Mouse (Mus musculus) heart, embryonic 15.5 days (tissue): ENCODE measurements around the gene Rps2. TPM values are rescaled to one million over a fixed set of nuclear protein-coding genes. Genes with fewer than 3 reads are reported as not detected.

Experiments used
- ATAC-seq: fragments of 200-750 bp; cut with Nextera tagmentation; replicated peaks from 2 replicates; pipeline ENCODE4 v1.8.0; 2017; ENCODE audit warnings: low read depth, moderate TSS enrichment; ENCODE audit not compliant: insufficient number of reproducible peaks, insufficient read depth, low FRiP score
- H3K27ac ChIP-seq: fragments of 300-500 bp; sonication (generic); 2 replicates; pipeline ENCODE4 v1.5.1; 2015; ENCODE audit warnings: mild to moderate bottlenecking, inconsistent platforms
- H3K27me3 ChIP-seq: fragments of 300-500 bp; sonication (generic); 2 replicates; pipeline ENCODE4 v1.6.1; 2015; ENCODE audit warnings: inconsistent platforms
- H3K36me3 ChIP-seq: fragments of 300-500 bp; sonication (generic); 2 replicates; pipeline ENCODE4 v1.6.1; 2015; ENCODE audit warnings: mild to moderate bottlenecking, inconsistent platforms
- H3K4me1 ChIP-seq: fragments of 300-500 bp; sonication (generic); replicated peaks from 2 replicates; pipeline ENCODE4 v1.6.1; 2015; ENCODE audit warnings: inconsistent platforms
- H3K4me2 ChIP-seq: fragments of 300-500 bp; sonication (generic); 2 replicates; pipeline ENCODE4 v1.6.1; 2015; ENCODE audit warnings: inconsistent platforms, mild to moderate bottlenecking, moderate library complexity
- H3K4me3 ChIP-seq: fragments of 300-500 bp; sonication (generic); 2 replicates; pipeline ENCODE4 v1.5.1; 2015; ENCODE audit warnings: mild to moderate bottlenecking, inconsistent platforms
- H3K9ac ChIP-seq: fragments of 300-500 bp; sonication (generic); 2 replicates; pipeline ENCODE4 v1.6.1; 2015; ENCODE audit warnings: mild to moderate bottlenecking, inconsistent platforms
- H3K9me3 ChIP-seq: fragments of 300-500 bp; sonication (generic); replicated peaks from 2 replicates; pipeline ENCODE4 v1.6.1; 2016; ENCODE audit warnings: inconsistent platforms
- WGBS: fragments of 180-500 bp; shearing (Covaris S2); methylation state at CpG from one replicate; pipeline ENCODE4 v1.1.7; 2015; ENCODE audit warnings: mixed read lengths; 5-methylcytosine and 5-hydroxymethylcytosine counted together
- polyA plus RNA-seq: library from polyadenylated mRNA; unstranded; fragments of >200 nt; fragmentation: Nextera tagmentation; extraction: Ambion mirVana; gene quantifications from 2 replicates; pipeline ENCODE4 v1.2.1, GENCODE M21; 2015

Gene Rps2
- polyA plus RNA-seq, 1 experiment from 2014 or later = 770 TPM

DNA sequence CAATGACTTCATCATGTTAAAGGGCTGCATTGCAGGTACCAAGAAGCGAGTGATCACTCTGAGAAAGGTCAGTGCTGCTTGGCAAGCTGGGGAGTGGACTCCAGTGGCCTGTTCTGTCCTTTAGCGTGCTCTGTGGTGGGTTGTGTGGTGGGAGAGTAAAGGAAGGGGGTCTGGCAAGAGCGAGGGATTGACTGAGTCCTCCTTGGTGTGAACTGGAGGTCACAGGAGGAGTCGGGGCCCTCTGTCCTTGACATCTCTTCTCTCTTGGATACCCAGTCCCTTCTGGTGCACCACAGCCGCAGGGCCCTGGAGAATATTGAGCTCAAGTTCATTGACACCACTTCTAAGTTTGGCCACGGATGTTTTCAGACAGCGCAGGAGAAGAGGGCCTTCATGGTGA lies 17.5 kb downstream of the Rps2 start:
- Histone ChIP-seq H3K4me2 (no peak overlapping the region), H3K27me3 (no peaks in the 10 kb centered on the region), H3K9me3 (no peaks in the 10 kb centered on the region), H3K4me3 (no peak overlapping the region), H3K36me3 (0 out of 2 replicates have a peak, but pooled peaks cover 5% of the 10 kb centered on the region), H3K9ac (no peak overlapping the region), H3K4me1 (peaks cover 31% of the 10 kb centered on the region), H3K27ac (no peak overlapping the region)
- ATAC-seq = no peak
- 87% methylated on average over 7 of the region's 7 CpGs for WGBS

DNA sequence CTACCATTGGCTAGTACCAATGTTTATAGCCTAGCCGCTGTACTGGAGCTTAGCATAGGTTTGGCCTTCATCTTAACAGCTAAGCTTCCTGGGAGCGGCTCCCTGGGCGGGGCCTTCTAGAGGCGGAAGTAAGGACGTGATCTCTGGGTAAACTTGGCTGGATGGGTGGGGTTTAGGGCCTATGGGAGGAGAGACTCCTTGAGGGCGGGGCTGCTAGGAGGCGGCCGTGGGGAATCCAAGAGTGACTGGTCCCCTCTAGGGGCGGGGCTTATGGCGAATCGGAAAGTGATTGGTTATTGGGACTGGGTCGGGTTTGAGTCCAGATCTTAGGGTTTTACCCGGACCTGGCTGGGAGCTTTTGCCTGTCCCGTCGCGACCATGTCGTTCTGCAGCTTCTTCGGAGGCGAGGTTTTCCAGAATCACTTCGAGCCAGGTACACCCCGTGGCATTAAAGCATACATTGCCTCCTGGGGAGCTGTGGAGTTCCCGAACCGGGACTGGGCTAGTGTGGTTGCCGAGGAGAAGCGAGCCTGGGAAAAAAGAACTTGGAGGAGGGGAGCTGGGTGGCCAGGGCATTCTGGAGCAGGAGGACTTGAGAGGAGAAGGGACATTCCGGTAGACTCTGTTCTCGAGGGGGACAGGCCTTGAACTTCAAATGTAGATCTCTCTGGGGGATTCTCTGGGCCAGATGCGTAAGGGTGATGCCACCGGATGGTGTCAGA lies 18.6 kb downstream of the Rps2 start, which contains the start of gene Msrb1:
TSS of gene Msrb1 (plus strand) at position 313 of the 722 bp plus-strand sequence.
- under 1% methylated on average over 29 of the region's 29 CpGs for WGBS

DNA sequence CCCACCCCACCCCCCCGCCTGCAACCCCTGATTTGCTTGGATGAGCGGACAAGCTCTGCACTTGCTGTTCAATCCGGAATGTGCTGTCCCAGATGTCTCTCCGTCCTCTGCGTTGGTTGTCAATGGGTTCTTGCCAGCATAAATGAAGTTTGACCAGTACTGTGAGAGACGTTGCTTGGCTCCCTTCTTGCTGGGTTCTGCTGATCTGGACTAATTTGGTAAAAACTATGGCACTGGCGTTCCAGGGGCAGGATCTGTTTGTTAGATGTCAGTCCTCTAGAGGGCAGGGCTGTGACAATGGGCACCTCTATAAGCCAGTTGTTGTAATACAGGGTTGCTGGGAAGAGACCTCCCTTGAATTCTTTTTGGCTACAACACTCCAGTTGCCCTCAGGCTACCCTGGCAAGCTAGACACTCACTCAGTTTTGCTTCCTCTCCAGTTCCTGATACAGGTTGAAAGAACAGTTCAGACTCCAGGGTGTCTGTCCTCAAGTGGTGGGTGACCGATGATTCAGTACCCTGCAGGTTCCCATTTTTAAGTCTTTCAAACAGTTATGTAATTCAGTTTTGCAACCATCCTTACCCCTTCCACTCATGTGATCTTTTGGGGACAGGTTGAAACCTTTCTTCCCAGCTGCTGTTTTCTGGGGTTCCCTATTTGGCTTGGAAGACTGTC lies 19.4 kb downstream of the Rps2 start:
- Histone ChIP-seq H3K4me2 (peak overlapping the region; percentile 75), H3K36me3 (0 out of 2 replicates have a peak, but pooled peaks cover 11% of the 10 kb centered on the region), H3K9ac (peak overlapping the region; percentile 58), H3K4me1 (peaks cover 23% of the 10 kb centered on the region), H3K9me3 (no peaks in the 10 kb centered on the region), H3K27ac (no peak overlapping the region), H3K27me3 (no peaks in the 10 kb centered on the region), H3K4me3 (peak overlapping the region; percentile 56)
- WGBS = 22% methylated on average over 8 of the region's 8 CpGs
- ATAC-seq = no peak

More for the DNA sequence above, 18.6 kb downstream of the Rps2 start, which contains the start of gene Msrb1:
- no peaks in the 10 kb centered on the region for H3K27me3 ChIP-seq
- peak; percentile 97 for ATAC-seq
- peak within 1 kb of the TSS; percentile 56 for H3K4me3 ChIP-seq
- peak within 1 kb of the TSS; percentile 67 for H3K27ac ChIP-seq
- H3K4me2 ChIP-seq = peak within 1 kb of the TSS; percentile 75
- H3K4me1 ChIP-seq = peaks cover 30% of the 10 kb centered on the region
- H3K9me3 ChIP-seq = no peaks in the 10 kb centered on the region
- 0 out of 2 replicates have a peak, but pooled peaks cover 11% of the 10 kb centered on the region for H3K36me3 ChIP-seq
- peak within 1 kb of the TSS; percentile 58 for H3K9ac ChIP-seq

DNA sequence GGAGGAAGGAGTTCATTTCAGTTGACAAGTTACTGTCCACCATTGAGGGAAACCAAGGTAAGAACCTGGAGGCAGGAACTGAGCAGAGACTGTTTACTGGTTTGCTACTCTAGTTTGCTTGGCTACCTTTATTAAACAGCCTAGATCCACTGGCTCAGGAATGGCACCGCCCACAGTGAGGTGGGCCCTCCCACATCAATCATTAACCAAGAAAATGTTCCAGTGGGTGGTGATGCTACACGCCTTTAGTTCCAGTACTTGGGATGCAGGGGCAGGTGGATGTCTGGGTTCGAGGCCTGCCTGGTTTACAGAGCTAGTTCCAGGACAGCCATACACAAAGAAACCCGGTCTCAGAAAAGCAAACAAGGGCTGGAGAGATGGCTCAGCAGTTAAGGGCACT lies 20.3 kb downstream of the Rps2 start:
- Histone ChIP-seq H3K36me3 (0 out of 2 replicates have a peak, but pooled peaks cover 11% of the 10 kb centered on the region), H3K9ac (no peak overlapping the region), H3K4me2 (no peak overlapping the region), H3K4me1 (peaks cover 16% of the 10 kb centered on the region), H3K27me3 (no peaks in the 10 kb centered on the region), H3K9me3 (no peaks in the 10 kb centered on the region), H3K4me3 (no peak overlapping the region), H3K27ac (no peak overlapping the region)
- no peak for ATAC-seq
- WGBS = 81% methylated on average over 4 of the region's 4 CpGs

DNA sequence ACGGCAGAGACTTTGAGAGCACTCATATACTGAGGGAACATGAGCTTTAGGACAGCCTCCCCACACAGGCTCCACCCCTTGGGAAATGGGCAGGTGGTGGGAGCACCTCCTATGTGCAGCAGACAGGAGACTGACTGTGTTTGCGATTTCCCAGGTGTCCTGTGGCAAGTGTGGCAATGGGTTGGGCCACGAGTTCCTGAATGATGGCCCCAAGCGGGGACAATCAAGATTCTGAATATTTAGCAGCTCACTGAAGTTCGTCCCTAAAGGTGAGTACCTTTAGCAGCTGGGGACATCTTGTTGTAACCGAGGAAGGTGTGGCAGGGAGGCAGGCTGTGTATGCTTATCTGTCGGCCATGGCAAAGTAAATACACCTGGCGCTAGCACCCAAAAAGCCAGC lies 22.0 kb downstream of the Rps2 start:
- no peak overlapping the region for H3K4me3 ChIP-seq
- H3K36me3 ChIP-seq = 0 out of 2 replicates have a peak, but pooled peaks cover 11% of the 10 kb centered on the region
- peaks cover 16% of the 10 kb centered on the region for H3K4me1 ChIP-seq
- WGBS = 84% methylated on average over 8 of the region's 8 CpGs
- no peak overlapping the region for H3K4me2 ChIP-seq
- no peak overlapping the region for H3K9ac ChIP-seq
- H3K27ac ChIP-seq = no peak overlapping the region
- H3K27me3 ChIP-seq = no peaks in the 10 kb centered on the region
- no peaks in the 10 kb centered on the region for H3K9me3 ChIP-seq
- ATAC-seq = no peak

DNA sequence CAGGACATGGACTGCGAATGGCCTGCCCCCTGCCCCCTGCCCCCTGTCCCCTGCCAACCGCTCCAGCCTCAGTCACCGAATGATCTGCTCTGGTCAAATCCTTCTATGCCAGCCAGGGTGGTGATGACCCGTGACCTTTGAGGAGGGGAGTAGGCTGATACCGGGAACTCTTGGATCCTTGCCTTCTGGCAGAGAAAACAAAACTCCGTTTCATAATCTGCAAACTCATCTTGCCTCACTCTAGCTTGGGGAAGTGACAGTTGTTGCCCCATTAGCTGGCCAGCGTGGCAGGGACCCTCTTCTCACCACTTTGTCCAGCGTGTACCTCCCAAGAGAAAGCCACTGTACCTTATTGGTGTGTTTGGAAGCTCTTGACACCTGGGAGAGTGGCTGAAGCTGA lies 24.4 kb downstream of the Rps2 start:
- ATAC-seq = no peak
- WGBS = 73% methylated on average over 8 of the region's 8 CpGs

DNA sequence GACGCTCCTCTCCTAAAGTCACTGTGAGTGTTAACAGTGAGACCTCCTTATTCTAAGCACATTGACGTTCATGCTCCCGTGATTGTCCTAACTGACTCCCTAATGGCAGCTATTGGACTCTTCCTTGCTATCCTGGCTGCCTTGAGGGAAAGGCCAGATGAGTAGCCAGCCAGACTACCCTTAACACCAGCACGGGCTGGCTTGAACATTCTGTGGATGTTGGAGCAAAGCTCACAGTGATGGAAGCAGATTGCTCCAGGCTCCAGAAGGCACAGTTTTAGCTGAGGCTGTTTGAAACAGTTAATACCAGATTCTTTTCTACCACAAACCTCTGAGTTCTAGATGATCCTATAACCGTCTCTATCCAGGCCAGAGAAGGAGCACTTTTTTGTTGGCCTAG lies 26.0 kb downstream of the Rps2 start:
- Histone ChIP-seq H3K4me1 (no peaks in the 10 kb centered on the region), H3K27ac (no peak overlapping the region), H3K9ac (no peak overlapping the region), H3K4me2 (no peak overlapping the region), H3K4me3 (no peak overlapping the region), H3K9me3 (no peaks in the 10 kb centered on the region), H3K27me3 (0 out of 2 replicates have a peak, but pooled peaks cover 6% of the 10 kb centered on the region), H3K36me3 (0 out of 2 replicates have a peak, but pooled peaks cover 11% of the 10 kb centered on the region)
- no peak for ATAC-seq
- 65% methylated on average over 5 of the region's 5 CpGs for WGBS

More for the DNA sequence above, 24.4 kb downstream of the Rps2 start:
- H3K27ac ChIP-seq = no peak overlapping the region
- no peaks in the 10 kb centered on the region for H3K9me3 ChIP-seq
- H3K4me3 ChIP-seq = no peak overlapping the region
- H3K27me3 ChIP-seq = 0 out of 2 replicates have a peak, but pooled peaks cover 6% of the 10 kb centered on the region
- peaks cover 5% of the 10 kb centered on the region for H3K4me1 ChIP-seq
- no peak overlapping the region for H3K9ac ChIP-seq
- H3K4me2 ChIP-seq = no peak overlapping the region
- H3K36me3 ChIP-seq = 0 out of 2 replicates have a peak, but pooled peaks cover 11% of the 10 kb centered on the region

DNA sequence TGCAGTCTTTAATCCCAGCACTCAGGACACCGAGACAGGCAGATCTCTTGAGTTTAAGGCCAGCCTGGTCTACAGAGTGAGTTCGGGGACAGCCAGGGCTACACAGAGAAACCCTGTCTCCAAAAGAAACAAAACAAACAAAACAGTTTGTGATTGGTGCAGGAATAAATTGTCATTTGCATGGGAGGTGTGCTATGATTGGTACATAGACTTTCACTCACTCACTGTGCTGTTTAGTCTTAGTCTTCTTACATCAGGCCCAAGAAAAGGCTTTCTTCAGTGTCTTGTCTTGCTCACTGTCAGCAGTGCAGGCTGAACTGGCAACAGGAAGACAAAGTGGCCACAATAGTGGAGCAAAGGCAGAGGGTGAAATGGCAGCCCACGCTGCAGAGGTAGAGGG lies 26.5 kb downstream of the Rps2 start:
- Histone ChIP-seq H3K9me3 (no peaks in the 10 kb centered on the region), H3K9ac (no peak overlapping the region), H3K4me2 (no peak overlapping the region), H3K27me3 (0 out of 2 replicates have a peak, but pooled peaks cover 9% of the 10 kb centered on the region), H3K36me3 (0 out of 2 replicates have a peak, but pooled peaks cover 11% of the 10 kb centered on the region), H3K4me1 (no peaks in the 10 kb centered on the region), H3K27ac (no peak overlapping the region), H3K4me3 (no peak overlapping the region)
- no peak for ATAC-seq
- WGBS = 67% methylated on average over 3 of the region's 3 CpGs

DNA sequence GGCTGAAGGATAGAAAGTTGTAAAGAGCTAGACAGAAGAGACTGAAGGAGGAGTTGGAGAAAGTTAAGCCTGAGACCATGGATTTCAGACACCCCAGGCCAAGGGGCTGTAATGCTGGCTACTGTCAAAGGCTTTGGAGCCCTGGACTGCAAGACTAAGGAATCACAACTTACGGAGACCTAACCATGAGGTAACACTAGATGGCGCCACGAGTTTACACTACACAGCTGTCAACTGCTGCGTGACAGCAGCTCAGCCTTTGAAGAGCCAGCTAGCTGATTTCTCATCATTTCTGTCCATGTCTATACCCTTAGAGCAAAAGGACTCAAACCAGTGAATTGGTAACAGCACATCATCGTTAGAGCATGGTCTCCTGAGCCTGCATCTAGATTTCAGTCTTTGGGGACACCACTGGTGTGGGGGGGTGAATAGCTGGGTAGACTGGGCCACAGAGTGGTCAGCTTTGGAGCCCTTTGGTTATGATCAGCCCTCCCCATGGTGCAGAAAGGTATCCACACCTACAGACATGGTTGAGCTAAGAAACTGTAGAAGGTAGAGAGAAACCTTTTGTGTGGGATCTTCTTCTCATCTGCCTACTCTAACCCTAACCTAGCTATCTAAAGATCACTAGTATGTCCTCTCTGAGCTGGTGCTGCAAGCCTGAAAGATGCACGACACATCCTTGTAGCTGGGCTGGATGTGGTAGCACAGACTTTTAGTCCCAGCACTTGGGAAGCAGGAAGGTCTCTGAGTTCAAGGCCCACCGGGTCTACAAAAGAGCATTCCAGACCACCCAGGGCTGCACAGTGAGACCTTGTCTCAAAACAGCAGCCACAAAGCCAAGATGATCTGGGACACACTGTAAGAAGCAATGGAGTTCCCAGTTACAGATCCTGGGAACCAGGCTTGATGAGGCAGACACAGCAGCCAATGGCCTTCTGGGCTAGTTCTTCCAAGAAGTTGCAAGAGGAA lies 27.9 kb downstream of the Rps2 start:
- no peak overlapping the region for H3K27ac ChIP-seq
- peak; percentile 74; the same call in 1 of the 2 replicates for ATAC-seq
- WGBS = 20% methylated on average over 7 of the region's 7 CpGs

DNA sequence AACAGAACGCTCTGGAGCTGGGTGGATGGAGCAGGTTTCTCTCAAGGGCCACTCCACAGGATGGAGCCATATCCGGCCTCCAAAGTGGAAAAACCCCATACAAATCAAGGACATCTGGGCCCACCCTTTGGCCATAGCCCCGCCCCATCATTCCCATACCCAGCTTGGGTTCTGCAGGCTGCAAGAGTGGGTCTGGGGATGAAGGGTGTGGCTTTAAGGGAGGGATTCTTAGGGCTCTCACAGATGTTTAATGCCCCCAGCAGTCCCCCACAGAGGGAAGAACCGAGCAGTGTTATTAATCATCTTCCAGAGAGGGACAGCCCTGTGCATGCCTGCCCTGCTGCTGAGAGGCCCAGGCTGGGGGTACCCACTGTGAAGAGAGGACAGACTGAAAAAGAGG lies 29.1 kb downstream of the Rps2 start:
- Histone ChIP-seq H3K4me3 (no peak overlapping the region), H3K27ac (no peak overlapping the region), H3K4me1 (no peaks in the 10 kb centered on the region), H3K9ac (no peak overlapping the region), H3K27me3 (peaks cover 31% of the 10 kb centered on the region), H3K36me3 (no peaks in the 10 kb centered on the region), H3K9me3 (no peaks in the 10 kb centered on the region), H3K4me2 (no peak overlapping the region)
- 32% methylated on average over 4 of the region's 4 CpGs for WGBS
- no peak for ATAC-seq

More for the DNA sequence above, 27.9 kb downstream of the Rps2 start:
- H3K4me3 ChIP-seq = no peak overlapping the region
- H3K36me3 ChIP-seq = 0 out of 2 replicates have a peak, but pooled peaks cover 5% of the 10 kb centered on the region
- H3K9me3 ChIP-seq = no peaks in the 10 kb centered on the region
- peaks cover 20% of the 10 kb centered on the region for H3K27me3 ChIP-seq
- H3K4me1 ChIP-seq = no peaks in the 10 kb centered on the region
- H3K9ac ChIP-seq = no peak overlapping the region
- no peak overlapping the region for H3K4me2 ChIP-seq
